Mouse (Mus musculus): ENCODE data around the gene Gm21964. TPM values are rescaled to one million over a fixed set of nuclear protein-coding genes. Genes with fewer than 3 reads are reported as not detected.

The Gm21964 gene
- polyA plus RNA-seq (2015; fragmentation: Nextera tagmentation; extraction: Ambion mirVana), result not detected in 2 replicates

GRCm38 (mm10) chr8:110100907-110101306, at the start of gene Gm21964:
Gm21964 (plus strand) TSS chr8:110101207.
- 86% methylated on average over 11 of the region's 12 CpGs for WGBS (ENCODE audit: insufficient replicate concordance)
- no peaks in the 10 kb centered on the region for H3K4me1 ChIP-seq (ENCODE audit: insufficient read depth)
- H3K27ac ChIP-seq (ENCODE audit: low read depth), result no peak within 1 kb of the TSS
- no peaks in the 10 kb centered on the region for H3K9me3 ChIP-seq (ENCODE audit: low read length)
- ATAC-seq (no peak), DNase-seq (no peak)
- no peak within 1 kb of the TSS for H3K4me3 ChIP-seq (ENCODE audit: low read depth, low read length)
- TF ChIP-seq CTCF (IDR thresholded peaks at IDR 0.05; ENCODE audit: low read depth), result no peak
- TF ChIP-seq EP300 (IDR thresholded peaks at IDR 0.05; ENCODE audit: low read depth), result no peak
- no peaks in the 10 kb centered on the region for H3K27me3 ChIP-seq (ENCODE audit: insufficient read depth, low read length)
- no peaks in the 10 kb centered on the region for H3K36me3 ChIP-seq (replicated peaks; ENCODE audit: insufficient read depth, low read length)
- no peak within 1 kb of the TSS for H3K9ac ChIP-seq (replicated peaks)
- H3K4me2 ChIP-seq (ENCODE audit: low read depth, low read length), result no peak within 1 kb of the TSS

DNA sequence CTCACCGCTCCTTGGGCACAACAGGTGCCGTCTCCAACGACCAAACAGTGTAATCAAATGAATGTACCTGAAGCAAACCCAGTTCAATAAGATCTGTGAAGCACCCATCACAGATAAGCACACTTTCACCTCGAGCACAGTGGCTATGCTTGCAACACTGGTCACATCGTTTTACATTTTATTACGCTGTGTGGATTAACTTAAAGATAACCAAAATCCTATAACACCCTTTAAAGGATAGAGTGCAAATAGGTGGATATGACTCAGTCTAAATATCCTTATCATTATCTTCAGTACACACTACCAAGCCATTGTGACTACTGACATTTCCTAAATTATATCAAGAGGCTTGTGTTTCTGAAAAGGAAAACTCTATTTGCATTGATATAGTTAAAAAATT, 49.8 kb upstream of the Gm21964 start:
- TF ChIP-seq CTCF (IDR thresholded peaks at IDR 0.05; ENCODE audit: low read depth) (no peak), EP300 (IDR thresholded peaks at IDR 0.05; ENCODE audit: low read depth) (no peak)
- H3K4me1 ChIP-seq (ENCODE audit: insufficient read depth), result no peaks in the 10 kb centered on the region
- 65% methylated on average over 6 of the region's 6 CpGs for WGBS (ENCODE audit: insufficient replicate concordance)
- DNase-seq, result no peak
- H3K9ac ChIP-seq (replicated peaks), result no peak overlapping the region
- no peaks in the 10 kb centered on the region for H3K27me3 ChIP-seq (ENCODE audit: insufficient read depth, low read length)
- no peak overlapping the region for H3K27ac ChIP-seq (ENCODE audit: low read depth)
- no peaks in the 10 kb centered on the region for H3K9me3 ChIP-seq (ENCODE audit: low read length)
- H3K36me3 ChIP-seq (replicated peaks; ENCODE audit: insufficient read depth, low read length), result no peaks in the 10 kb centered on the region
- ATAC-seq, result no peak
- H3K4me2 ChIP-seq (ENCODE audit: low read depth, low read length), result no peak overlapping the region
- H3K4me3 ChIP-seq (ENCODE audit: low read depth, low read length), result no peak overlapping the region

GRCm38 (mm10) chr8:110058207-110058606, 42.8 kb upstream of the Gm21964 start:
- ATAC-seq (no peak), DNase-seq (no peak)
- Histone ChIP-seq H3K4me2 (ENCODE audit: low read depth, low read length) (no peak overlapping the region), H3K27ac (ENCODE audit: low read depth) (no peak overlapping the region), H3K9me3 (ENCODE audit: low read length) (peaks cover 5% of the 10 kb centered on the region; the same call in 1 of the 2 replicates), H3K4me1 (ENCODE audit: insufficient read depth) (no peaks in the 10 kb centered on the region), H3K36me3 (replicated peaks; ENCODE audit: insufficient read depth, low read length) (no peaks in the 10 kb centered on the region), H3K4me3 (ENCODE audit: low read depth, low read length) (no peak overlapping the region), H3K9ac (replicated peaks) (no peak overlapping the region), H3K27me3 (ENCODE audit: insufficient read depth, low read length) (no peaks in the 10 kb centered on the region)
- WGBS (ENCODE audit: insufficient replicate concordance), result 68% methylated on average over 8 of the region's 8 CpGs
- no peak for TF ChIP-seq CTCF (IDR thresholded peaks at IDR 0.05; ENCODE audit: low read depth)
- TF ChIP-seq EP300 (IDR thresholded peaks at IDR 0.05; ENCODE audit: low read depth), result no peak

DNA sequence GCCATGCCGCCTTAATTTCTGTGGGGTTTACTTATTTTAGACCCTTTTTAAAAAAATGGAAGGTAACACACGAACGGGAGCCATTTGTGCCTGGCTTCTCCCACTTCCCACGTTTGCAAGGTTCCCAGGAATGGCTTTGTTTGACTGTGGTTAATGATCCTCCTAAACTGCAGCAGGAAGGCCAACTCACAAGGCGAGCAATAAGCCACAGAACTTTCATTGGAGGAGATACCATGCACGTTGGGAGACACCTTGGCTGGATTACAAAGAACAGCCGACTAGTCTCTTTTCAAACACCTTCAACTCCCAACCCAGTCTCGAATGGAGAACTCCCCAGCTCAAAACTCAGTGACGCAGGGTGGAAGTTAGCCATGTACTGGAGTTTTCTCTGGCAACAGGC, 36.8 kb upstream of the Gm21964 start:
- no peak for DNase-seq
- Histone ChIP-seq H3K9ac (replicated peaks) (no peak overlapping the region), H3K4me2 (ENCODE audit: low read depth, low read length) (no peak overlapping the region), H3K4me3 (ENCODE audit: low read depth, low read length) (no peak overlapping the region), H3K36me3 (replicated peaks; ENCODE audit: insufficient read depth, low read length) (no peaks in the 10 kb centered on the region), H3K27ac (ENCODE audit: low read depth) (no peak overlapping the region), H3K4me1 (ENCODE audit: insufficient read depth) (no peaks in the 10 kb centered on the region), H3K27me3 (ENCODE audit: insufficient read depth, low read length) (no peaks in the 10 kb centered on the region), H3K9me3 (ENCODE audit: low read length) (peaks cover 5% of the 10 kb centered on the region; the same call in 1 of the 2 replicates)
- ATAC-seq, result no peak
- 48% methylated on average over 9 of the region's 9 CpGs for WGBS (ENCODE audit: insufficient replicate concordance)
- TF ChIP-seq EP300 (IDR thresholded peaks at IDR 0.05; ENCODE audit: low read depth), result no peak
- no peak for TF ChIP-seq CTCF (IDR thresholded peaks at IDR 0.05; ENCODE audit: low read depth)

DNA sequence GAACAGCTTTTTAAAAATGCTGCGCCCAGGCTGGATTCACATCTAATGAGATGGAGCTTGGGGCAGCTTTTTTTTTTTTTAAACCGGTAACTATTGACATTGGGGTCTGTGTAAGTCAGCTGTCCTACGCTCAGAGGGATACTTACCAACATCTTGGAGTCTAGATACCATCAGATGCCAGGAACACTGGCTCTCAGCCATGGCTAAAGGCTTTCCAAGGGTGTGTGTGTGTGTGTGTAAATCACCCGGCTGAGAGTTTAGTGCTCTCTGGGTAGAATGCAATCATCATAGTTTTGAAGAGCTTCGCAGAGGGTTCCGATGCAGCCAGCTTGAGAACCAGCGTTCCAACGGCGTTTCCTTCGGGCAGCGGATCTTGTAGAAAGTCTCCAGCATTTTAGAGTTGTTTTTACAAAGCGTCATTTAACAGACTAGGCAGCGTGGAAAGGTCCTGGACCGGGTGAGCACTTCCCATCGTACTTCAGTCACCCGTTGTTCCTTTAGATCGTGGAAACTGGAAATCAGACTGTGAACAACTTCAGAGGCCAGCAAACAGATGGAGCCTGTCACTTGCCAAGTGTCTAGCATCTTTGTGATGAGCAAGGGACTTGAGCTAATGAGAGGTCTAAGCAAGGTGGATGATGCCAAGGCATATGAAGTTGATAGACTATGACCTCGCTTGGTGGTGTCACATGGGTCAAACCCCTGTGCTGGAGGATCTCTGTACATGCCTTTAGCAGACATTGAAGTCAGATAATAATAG, 36.2 kb upstream of the Gm21964 start:
- Histone ChIP-seq H3K4me1 (ENCODE audit: insufficient read depth) (no peaks in the 10 kb centered on the region), H3K9me3 (ENCODE audit: low read length) (peaks cover 5% of the 10 kb centered on the region; the same call in 1 of the 2 replicates), H3K27ac (ENCODE audit: low read depth) (no peak overlapping the region), H3K4me3 (ENCODE audit: low read depth, low read length) (no peak overlapping the region), H3K36me3 (replicated peaks; ENCODE audit: insufficient read depth, low read length) (no peaks in the 10 kb centered on the region), H3K4me2 (ENCODE audit: low read depth, low read length) (no peak overlapping the region), H3K9ac (replicated peaks) (no peak overlapping the region), H3K27me3 (ENCODE audit: insufficient read depth, low read length) (no peaks in the 10 kb centered on the region)
- TF ChIP-seq EP300 (IDR thresholded peaks at IDR 0.05; ENCODE audit: low read depth) (no peak), CTCF (IDR thresholded peaks at IDR 0.05; ENCODE audit: low read depth) (no peak)
- ATAC-seq (no peak), DNase-seq (no peak)
- 88% methylated on average over 18 of the region's 18 CpGs for WGBS (ENCODE audit: insufficient replicate concordance)

DNA sequence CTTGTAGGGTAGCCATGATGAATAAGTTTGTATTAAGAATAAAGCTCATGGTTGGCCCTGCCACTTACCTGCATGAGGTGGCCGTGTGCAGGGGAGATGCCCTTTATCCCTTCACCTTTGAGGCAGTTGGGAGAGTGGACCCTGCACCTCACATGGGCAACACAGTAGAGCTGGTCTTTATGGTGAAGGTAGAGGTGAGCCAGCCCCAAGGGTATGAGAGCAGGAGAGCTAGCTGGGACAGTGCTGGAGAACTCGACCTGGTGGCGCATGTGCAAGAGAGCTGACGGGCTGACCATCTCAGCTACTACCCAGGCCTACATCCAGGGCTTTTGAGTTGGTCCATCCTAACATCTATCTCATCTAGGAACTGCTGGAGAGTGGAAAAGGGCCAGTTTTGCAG, 35.3 kb upstream of the Gm21964 start:
- 78% methylated on average over 4 of the region's 4 CpGs for WGBS (ENCODE audit: insufficient replicate concordance)
- no peaks in the 10 kb centered on the region for H3K36me3 ChIP-seq (replicated peaks; ENCODE audit: insufficient read depth, low read length)
- TF ChIP-seq EP300 (IDR thresholded peaks at IDR 0.05; ENCODE audit: low read depth) (no peak), CTCF (IDR thresholded peaks at IDR 0.05; ENCODE audit: low read depth) (no peak)

More for the DNA sequence above, 35.3 kb upstream of the Gm21964 start:
- Histone ChIP-seq H3K4me1 (ENCODE audit: insufficient read depth) (no peaks in the 10 kb centered on the region), H3K9me3 (ENCODE audit: low read length) (peaks cover 5% of the 10 kb centered on the region; the same call in 1 of the 2 replicates), H3K4me3 (ENCODE audit: low read depth, low read length) (no peak overlapping the region), H3K27me3 (ENCODE audit: insufficient read depth, low read length) (no peaks in the 10 kb centered on the region), H3K27ac (ENCODE audit: low read depth) (no peak overlapping the region), H3K4me2 (ENCODE audit: low read depth, low read length) (no peak overlapping the region), H3K9ac (replicated peaks) (no peak overlapping the region)
- ATAC-seq (no peak), DNase-seq (no peak)

All from liver, postnatal 0 days (tissue).